Mouse (Mus musculus): ENCODE measurements at regions not wholly inside any gene's neighbourhood (a gene's known extent, or its start where the extent isn't known, plus 50 kb on each side); places are given as distances from the start of the nearest gene placed in this dataset.

DNA sequence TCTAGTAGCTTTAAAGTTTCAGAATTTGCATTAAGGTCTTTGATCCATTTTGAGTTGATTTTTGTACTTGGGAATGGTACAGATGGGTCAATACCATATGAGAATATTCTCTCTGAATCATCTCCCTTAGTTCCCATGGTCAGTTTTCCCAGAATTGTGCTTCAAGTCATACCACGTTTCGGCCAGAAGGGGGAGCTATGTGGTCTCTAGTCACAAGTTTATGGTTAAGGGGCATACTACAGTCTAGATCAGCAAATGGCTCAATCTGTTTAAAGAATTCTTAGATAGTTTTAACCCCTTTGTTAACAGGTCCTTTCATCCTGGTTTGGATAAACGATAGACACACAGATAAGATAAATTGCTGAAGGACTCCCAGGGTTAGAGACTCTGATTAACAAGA, 78.7 kb upstream of the A2m start:
- TF ChIP-seq CTCF (IDR thresholded peaks at IDR 0.05; ENCODE audit: extremely low read depth, insufficient read depth, insufficient read length, insufficient replicate concordance), result no peak
- TF ChIP-seq POLR2A (IDR thresholded peaks at IDR 0.05; ENCODE audit: low read depth, low read length), result no peak

Data from spleen, adult 2 months (tissue).